Mouse (Mus musculus) c-Kit-positive CD71-positive TER-119-positive erythroid progenitor cells, embryonic 14.5 days (primary cell): ENCODE measurements at regions not wholly inside any gene's neighbourhood (a gene's known extent, or its start where the extent isn't known, plus 50 kb on each side); places are given as distances from the start of the nearest gene placed in this dataset.
"Not testable (repeated sequence)": the region's sequence is repeated elsewhere in the genome, so short reads cannot be mapped to it uniquely, and the experiment has no call there.

Experiments
- DNase-seq: peaks from one replicate; pipeline ENCODE4 v3.0.0-alpha.2; 2013; ENCODE audit warnings: low spot score

DNA sequence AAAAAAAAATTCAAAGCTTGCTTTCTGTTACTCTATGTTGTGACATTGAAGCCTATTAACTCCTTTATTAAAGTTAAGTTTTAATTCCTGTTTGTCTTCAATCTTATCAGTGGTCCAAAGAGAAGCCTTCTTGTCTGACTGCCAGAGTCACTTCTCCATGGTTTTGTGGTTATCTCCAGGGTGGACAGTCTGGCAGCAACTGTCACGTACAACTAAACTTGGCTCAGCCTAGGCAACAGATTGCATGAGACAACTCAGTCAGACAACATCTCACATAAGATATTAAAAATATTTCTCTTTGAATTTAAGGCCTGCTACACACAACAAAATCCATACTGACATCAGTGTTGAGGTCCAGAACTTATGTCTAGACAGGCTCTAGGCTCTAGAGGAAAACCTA lies 406.7 kb upstream of the Slc39a10 start:
- no peak for DNase-seq

DNA sequence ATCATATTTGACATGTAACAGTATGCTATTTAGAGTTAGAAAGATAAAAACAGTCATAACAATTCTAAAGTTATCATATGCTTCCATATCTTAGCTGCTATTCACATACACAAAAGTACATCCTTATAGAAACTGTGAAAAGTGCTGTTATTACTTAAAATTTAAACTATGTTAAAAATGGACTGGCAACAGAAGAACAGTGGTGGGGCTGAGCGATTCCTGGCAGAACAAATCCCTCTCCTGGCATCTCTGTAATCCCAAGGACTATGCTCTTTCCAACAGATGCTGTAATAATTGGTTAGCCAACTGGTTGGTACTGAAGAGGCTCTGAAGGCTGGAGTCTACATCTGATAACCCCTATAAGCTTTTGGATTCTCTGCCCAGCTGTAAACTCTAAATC lies 393.0 kb upstream of the Slc39a10 start:
- no peak for DNase-seq

DNA sequence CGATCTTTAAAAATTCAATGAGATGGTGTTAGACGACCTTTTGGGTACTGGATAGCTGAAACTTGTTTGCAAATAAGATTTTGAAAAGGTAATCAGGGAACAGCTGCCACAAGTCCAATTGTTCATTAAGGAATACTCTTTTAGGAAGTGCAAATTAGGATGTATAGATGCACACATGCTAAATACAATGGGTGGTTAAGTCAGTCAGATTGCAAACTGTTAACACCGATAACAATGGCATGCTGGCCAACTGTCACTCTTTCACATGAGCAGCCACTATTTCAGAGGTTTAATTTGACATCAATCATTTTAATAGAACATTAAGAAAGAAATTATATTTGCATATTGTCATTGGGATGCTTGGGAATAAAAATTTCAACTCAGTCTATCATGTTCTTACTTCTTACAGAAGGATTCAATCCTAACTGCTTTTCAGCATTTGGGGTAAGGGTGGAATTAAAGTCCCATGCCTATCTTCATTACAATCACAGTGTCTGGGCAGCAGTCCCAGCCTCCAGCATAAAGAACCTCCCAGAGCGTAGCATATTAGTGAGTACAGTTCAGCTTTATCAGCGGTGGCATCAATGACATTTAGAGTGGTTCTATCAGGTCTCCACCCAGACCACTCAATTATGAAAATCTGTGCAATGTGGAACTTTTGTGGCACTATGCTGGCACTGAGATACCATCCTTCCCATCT lies 385.8 kb upstream of the Slc39a10 start:
- no peak for DNase-seq

DNA sequence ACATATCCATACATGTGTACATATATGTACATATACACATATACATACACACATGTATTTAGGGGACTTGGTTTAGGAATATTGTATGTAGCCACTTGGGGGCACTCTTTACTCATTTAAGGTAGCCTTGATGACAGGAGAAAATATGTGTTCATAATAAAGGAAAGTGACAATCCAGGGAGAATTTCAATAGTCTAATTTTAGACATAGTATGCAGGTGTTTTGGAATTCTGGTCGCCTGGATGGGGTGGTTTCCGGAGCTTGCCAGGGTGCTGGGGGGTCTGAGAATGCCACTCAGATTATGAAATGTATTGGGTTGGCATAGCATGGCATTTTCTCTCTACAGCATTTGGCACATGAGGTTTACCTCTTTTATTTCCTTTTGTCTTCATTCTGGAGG lies 385.2 kb upstream of the Slc39a10 start:
- DNase-seq, result peak; percentile 5

DNA sequence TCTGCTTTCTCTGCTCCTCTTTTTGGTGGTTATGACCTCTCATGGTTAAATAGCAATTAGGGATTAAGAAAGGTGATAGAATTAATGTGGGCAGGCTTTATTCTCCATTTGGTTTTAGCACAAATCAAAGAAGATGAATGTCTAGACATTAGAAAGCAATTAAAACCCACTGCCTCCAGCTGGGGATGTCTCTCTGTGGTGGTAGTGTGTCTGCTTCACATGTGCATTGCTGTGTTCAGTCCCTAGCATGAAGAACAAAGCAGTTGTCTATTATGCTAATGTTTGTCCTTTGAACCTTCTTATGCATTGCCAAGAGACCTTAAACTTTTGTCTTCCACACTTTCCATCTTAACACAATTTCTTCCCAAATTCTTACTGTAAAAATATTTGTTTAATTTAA lies 379.5 kb upstream of the Slc39a10 start:
- DNase-seq, result no peak

DNA sequence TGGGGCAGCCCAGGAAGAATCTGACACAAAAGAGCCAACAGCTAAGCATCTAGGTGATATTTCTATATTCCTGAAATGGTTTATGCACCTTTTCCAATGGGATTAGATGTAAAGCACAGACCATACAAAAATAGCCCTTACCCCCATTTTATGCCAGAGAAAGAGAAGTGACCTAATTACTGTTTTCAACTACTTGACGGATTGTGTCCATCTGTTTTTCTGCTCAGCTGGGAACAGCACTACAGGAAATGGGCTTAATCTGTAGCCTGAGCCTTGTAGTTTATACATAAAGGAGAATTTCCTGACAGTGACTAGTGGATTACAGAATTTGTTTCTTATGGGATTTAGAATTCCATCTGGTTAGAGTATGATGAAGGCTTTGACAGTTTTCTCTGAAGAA lies 371.0 kb upstream of the Slc39a10 start:
- no peak for DNase-seq

DNA sequence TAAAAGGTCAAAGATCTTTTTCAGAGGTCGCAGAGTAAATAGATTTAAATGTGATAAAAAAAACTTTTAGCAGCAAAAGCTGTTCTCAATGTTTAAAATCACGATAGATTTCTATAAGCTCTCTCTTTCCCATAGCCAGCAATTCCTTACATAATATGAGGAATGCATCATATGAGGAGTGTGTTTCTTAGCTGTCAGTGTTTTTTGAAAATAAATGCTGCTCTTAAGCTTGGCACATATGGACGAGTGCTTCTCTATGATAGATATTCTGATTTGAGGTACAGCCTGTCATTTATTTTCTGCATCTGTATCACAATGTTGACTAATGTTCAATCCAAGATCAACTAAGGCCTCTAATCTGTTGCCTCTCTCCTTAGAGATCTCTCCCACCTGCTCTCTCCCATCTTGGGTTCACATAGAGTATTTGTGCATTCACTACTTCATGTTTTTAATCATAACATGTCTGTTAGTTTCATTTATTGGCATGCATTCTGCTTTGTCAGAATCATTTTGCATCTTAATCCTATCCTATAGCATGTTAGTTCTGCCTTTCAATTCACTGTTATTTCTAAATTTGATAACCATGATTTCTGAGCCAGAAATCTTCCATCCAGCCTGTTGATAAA lies 369.0 kb upstream of the Slc39a10 start:
- no peak for DNase-seq

DNA sequence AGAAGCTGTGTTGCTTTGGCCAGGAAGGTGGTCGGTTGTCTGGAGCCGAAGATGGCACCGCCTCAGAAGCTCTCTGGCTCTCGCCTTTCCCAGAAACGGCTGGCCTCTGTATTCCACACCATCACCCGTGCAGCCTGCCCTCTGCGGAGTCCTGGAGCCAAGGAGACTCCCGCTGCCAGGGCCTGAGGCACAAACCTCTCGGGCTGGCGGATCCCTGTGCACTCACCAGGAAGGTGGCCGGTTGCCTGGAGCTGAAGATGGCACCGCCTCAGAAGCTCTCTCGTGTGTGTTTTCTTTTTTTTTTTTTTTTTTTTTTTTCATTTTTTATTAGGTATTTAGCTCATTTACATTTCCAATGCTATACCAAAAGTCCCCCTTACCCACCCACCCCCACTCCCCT lies 358.1 kb upstream of the Slc39a10 start:
- DNase-seq, result not testable (repeated sequence)

DNA sequence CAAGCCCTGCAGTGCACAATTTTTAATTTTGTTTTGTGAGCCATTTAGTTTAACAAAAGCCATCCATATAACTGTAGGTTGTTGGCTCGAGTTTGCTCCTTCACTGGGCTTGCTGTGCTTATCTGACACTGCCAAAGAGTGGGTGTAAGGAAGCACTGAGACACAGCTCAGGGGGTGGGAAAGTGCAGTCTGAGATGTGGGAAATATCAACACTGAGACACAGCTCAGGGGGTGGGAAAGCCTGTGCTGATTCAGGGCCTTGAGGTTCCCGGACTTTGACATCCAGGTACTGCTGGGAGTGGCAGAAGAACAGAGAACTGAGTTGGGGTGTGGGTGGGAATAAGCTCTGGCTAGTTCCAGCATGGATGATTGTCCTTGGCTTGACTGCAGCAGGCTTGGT lies 324.4 kb upstream of the Slc39a10 start:
- no peak for DNase-seq

DNA sequence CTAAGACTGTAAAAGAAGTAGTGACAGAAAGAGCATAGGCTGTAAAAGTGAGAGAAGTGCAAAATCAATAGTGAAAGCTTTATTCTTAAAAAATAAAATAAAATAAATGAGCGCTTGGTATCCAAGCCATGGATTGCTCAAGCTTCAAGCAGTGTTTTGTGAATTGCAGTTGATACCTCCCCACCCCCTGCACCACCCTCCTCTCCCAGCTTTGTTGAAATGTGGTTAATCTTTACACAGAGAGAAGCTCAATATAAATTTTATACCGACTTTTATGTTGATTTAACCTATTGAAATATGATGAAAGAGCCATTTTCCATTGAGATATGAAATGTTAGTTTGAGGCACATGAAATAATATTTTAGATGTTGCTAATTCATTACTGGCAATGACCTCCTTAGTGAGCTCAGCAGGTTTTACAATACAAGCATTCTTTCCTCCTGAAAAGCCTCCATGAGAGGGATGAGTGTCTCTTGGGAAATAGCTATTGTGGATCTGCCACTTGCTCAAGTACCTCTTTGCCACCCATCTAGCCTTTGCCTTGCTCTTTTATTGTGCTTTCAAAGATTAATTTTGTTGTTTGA lies 323.9 kb upstream of the Slc39a10 start:
- DNase-seq, result no peak

DNA sequence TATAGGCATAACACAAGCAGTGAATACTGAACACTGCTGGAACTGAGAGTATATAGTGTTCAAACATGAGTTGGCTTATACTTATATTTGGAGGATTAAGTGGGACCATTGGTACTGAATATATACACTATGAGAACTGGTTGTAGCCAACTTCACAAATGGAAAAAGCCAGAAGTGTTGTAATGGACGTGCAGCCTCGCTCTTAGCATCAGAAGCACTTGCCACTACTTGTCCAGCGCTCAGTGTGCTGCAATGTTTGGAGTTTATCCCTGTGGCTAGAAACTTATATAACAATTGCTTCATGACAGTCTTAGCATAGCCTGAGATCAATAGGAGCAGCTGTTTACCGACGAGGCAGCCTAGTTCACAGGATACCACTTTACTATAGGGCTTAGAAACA lies 320.8 kb upstream of the Slc39a10 start:
- DNase-seq, result no peak

DNA sequence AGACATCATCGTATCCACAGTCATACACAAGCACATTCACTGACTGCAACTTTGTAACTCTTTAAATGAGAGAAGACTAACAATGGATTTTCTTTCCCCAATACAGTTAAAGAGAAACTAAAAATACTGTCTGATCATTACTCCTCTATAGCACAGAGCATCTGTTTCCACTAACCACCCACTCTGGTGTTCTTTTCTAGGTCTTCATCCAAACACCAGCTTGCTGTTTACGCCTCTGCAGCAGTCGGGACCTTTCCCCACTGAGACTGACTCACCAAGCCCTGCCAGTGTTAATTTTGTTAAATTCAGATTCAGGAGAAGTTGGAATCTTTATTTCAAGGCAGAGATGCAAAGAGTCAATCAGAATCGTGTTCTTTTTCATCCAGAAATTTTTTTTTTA lies 300.3 kb upstream of the Slc39a10 start:
- no peak for DNase-seq

DNA sequence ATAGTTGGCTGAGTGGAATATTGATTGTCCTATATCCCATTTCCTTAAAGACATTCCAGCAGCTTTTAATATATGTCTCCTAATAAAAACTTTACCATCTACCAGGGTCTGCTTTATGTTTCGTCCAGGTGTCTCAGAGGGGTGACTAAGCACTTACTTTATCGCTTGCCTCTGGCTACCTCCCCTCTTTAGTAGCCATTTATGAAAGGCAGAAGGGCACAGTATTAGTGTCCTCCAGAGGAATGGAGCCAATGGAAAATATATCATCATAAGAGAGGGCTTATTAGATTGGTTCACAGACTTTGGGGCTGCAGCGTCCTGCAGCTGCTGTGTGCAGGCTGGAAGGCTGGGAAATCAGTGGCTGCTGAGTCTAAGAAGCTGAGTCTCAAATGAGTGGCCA lies 271.8 kb upstream of the Slc39a10 start:
- DNase-seq, result no peak

DNA sequence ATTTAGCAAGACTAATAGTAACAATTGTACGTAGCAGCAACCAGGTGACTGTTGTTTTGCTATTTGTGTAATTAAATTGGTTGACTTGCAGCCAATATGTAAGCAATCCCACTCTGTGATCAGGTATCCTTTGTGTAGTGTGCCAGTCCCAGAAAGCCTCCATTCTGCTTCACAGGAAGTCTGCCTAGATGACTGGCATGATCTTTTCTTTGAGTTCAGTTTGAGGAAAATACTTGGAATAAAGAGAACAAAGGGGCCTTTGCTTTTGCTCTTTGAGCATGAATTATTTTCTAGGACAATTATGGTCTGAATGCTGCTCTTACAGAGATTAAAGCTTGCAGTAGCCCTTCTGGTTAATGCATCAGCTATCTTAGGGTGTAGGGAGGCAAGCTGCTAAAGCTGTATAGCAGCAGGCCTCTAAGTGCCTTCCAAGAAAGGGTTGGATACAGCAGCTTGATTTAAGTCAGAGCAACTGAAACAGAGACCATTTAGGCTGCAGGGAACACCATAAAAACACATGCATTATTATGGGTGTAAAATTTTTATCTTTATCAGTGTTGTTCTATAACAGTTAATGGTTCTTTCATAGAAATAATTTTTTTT lies 271.3 kb upstream of the Slc39a10 start:
- no peak for DNase-seq

DNA sequence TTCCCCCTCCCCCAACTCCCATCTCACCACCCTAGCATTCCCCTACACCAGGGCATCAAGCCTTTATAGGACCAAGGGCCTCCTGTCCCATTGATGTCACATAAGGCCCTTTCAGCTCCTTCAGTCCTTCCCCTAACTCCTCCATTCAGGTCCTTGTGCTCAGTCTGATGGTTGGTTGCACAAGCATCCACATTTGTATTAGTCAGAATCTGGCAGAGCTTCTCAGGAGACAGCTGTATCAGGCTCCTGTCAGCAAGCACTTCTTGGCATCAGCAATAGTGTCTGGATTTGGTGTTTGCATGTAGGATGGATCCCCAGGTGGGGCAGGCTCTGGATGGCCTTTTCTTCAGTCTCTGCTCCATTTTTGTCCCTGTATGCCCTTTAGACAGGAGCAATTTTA lies 237.4 kb upstream of the Slc39a10 start:
- not testable (repeated sequence) for DNase-seq

DNA sequence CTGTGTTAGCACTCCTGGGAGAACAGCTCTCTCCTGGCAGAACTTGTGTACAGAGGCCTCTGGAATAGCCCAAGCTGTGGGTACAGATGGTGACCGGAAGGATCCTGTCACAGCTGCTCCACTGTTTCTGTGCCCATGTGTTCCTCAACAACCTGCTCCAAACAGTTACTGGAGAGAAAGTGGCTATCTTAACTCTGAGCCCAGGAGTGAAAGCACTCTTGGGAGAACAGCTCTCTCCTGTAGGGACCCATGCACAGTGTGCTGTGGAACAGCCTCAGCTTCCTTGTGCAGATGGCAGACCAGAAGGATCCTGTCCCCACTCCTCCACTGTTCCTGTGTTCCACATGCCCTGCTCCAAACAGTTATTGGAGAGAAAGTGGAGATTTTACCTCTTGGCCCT lies 227.0 kb upstream of the Slc39a10 start:
- DNase-seq, result no peak

DNA sequence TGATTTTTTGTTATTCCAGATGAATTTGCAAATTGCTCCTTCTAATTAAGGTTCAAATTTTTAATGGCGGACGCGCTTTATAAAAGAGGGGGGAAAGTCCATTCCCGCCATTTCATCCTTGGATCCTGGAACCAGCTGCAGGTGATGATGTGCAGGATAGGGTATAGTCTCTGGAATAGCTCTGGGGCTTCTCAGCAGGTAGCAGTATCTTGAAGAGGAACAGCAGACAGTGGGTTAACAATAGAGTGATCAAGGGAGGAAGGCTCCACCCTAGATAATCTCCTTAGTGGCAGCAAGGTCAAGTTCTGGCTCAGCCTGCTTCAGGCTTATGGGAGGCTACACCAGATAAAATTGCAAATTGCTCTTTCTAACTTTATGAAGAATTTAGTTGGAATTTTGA lies 224.0 kb upstream of the Slc39a10 start:
- not testable (repeated sequence) for DNase-seq

DNA sequence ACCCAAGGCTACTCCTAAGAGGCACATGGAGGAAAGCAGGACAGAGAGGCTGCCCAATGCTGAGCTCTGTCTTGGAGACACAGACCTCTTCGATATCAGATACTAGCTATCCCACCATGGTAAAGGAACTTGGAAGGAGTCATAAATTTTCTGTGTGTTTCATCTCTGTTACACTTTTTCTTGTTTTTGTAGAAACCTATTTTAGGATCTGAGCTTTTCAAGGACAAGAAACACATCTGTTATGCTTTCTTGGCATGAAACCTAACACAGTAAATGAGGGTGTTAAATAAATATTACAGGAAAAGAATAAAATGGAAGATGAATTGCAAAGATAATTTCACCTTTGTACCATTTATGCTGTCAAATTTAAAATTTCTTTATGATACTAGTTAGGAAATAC lies 219.8 kb upstream of the Slc39a10 start:
- DNase-seq, result no peak

DNA sequence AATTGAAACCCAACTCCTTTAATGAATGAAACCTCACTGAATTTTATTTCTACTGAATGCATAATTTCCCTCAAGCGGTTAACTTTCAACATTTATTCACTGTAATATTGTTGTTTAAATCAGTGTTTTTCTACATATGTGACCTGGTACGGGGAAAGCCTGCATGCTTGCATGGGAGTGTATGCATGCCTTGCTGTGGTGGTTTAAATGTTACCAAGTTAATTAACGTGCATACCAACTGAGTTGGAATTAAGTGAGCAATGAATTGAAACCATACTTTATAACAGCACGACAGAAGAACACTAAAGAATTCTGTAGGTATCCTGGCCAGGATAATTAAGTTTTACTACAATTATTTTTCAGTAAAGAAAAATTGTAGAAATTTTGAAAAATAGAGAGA lies 211.4 kb upstream of the Slc39a10 start:
- no peak for DNase-seq

DNA sequence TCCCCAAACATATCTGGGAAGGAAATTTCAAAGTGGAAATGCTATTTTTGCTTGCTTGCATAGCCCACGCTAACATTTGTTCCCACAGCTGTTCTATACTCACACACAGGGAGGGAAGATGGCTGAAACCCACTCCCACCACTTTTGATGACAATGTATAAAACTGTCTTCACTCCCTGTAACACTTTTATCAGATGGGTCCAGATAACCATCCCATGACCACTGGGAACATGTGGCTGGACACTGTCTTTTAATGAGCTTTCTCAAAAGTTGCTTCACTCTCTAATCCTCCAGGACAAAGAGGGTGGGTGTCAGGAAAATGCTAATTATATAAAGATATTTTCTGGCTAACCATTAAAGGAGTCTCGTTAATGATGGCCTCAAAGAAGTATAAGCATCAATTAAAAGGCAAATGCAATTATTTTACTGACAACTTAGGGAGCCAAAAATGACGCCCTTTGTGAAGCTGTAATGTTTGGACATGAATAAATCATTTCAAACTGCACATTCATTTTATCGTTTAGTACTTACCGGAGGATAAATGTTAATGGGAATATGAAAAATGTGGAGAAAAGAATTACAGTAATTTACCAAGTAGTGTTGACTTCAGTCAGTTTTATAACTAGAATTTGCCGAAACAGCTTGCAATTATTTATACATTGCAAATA lies 210.8 kb upstream of the Slc39a10 start:
- DNase-seq, result no peak

DNA sequence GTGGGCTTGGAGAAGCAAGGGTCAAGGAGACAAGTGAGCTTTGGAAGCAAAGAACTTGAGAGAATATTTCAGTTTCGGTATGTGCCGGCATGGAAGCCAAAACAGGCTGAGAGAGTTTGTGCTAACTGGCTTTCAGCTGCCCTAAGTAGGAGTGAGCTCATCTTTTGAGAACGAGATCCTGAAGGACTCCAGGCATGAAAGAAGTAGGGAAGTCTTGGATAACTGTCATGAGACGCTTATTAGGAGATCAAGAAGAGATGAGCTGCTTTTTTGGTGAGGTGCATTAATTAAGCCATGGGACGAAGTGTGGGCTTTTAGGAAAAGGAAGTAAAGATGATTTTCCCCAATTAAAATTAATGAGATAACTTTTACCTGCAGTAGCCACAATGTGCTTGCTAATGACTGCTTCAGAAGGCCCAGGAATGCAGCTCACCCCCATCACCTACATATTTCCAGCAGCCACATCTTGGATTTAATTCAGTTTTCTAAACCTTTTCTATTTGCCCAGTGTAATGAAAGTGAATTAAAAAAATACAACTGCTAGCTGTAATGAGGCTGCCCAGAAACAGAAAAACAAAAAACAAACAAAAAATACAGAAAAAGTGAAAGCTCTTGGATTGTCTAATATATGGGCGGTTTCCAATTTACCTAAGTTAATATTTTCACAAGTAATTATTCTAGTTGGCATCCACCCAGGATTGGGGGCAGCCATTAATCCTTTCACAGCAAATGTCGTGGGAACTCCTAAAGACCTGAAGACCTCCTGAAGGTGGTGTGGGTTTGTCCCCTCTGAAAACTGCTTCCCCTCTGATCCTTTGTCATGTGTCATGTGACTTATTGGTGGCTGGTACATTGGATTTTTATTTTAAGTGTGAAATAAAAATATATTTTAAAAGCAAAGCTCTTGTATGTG lies 204.7 kb upstream of the Slc39a10 start:
- DNase-seq, result no peak

DNA sequence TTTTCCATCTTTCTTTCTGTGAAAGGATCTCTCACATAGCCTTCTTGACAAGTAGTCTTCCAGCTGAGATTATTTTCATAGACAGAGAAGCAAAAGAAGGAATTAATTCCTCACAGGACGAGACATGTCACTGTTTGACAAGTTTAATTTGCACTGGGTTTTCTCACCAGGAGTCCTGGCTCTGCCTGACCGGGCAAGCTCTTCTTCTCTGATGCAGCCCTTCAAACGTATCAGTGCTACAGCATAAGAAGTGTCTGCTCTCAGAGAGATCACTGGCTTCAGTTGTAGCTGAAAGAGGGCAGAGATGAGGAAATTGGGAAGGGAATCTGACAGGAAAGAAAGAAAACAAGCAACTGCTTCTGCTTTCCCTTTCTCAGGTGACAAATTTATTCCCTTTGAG lies 201.8 kb upstream of the Slc39a10 start:
- no peak for DNase-seq
